ENCODE assay signal across 19 mouse cellular contexts in genomic region chr12:21324101-21324500, GRCm38 (mm10).
"Had no signal": no experiment of that assay in that cellular context is flagged by ENCODE, and none has a peak within 500 bp of the region (broad histone marks: within the 10 kb centered on the region; RNA-seq: fewer than 3 reads in every experiment).

No protein-coding gene starts in this region.

- H3K4me3 ChIP-seq: limb, embryonic 12.5 days; limb, embryonic 15.5 days; liver, embryonic 12.5 days; liver, embryonic 15.5 days; midbrain, embryonic 12.5 days; myocyte; neural tube, embryonic 13.5 days; stomach, embryonic 15.5 days had no signal

- H3K9me3 ChIP-seq: limb, embryonic 12.5 days; limb, embryonic 15.5 days; liver, embryonic 12.5 days; liver, embryonic 15.5 days; midbrain, embryonic 12.5 days; neural tube, embryonic 13.5 days; stomach, embryonic 15.5 days had no signal

- ATAC-seq: liver, embryonic 12.5 days; midbrain, embryonic 16.5 days had no signal

- H3K27me3 ChIP-seq: limb, embryonic 12.5 days; limb, embryonic 15.5 days; liver, embryonic 12.5 days; liver, embryonic 15.5 days; midbrain, embryonic 12.5 days; neural tube, embryonic 13.5 days; stomach, embryonic 15.5 days had no signal

- DNase-seq: kidney, adult 8-10 months; kidney, postnatal 14 days; left cerebral cortex, postnatal 4 days; lung, adult 2 months; lung, postnatal 14 days; lung, postnatal 4 days; retina, postnatal 1 day; right cerebral cortex, postnatal 25 days; spleen, adult 18-20 months; thymus, postnatal 25 days had no signal

- H3K4me1 ChIP-seq: limb, embryonic 12.5 days; limb, embryonic 15.5 days; liver, embryonic 12.5 days; midbrain, embryonic 12.5 days; neural tube, embryonic 13.5 days; stomach, embryonic 15.5 days had no signal

- H3K4me2 ChIP-seq: limb, embryonic 12.5 days; limb, embryonic 15.5 days; liver, embryonic 12.5 days; liver, embryonic 15.5 days; midbrain, embryonic 12.5 days; neural tube, embryonic 13.5 days; stomach, embryonic 15.5 days had no signal

- H3K9ac ChIP-seq: limb, embryonic 12.5 days; limb, embryonic 15.5 days; liver, embryonic 12.5 days; liver, embryonic 15.5 days; midbrain, embryonic 12.5 days; neural tube, embryonic 13.5 days; stomach, embryonic 15.5 days had no signal

- H3K27ac ChIP-seq: limb, embryonic 12.5 days; limb, embryonic 15.5 days; liver, embryonic 12.5 days; liver, embryonic 15.5 days; midbrain, embryonic 12.5 days; neural tube, embryonic 13.5 days; stomach, embryonic 15.5 days had no signal
